In the genomic region with DNA sequence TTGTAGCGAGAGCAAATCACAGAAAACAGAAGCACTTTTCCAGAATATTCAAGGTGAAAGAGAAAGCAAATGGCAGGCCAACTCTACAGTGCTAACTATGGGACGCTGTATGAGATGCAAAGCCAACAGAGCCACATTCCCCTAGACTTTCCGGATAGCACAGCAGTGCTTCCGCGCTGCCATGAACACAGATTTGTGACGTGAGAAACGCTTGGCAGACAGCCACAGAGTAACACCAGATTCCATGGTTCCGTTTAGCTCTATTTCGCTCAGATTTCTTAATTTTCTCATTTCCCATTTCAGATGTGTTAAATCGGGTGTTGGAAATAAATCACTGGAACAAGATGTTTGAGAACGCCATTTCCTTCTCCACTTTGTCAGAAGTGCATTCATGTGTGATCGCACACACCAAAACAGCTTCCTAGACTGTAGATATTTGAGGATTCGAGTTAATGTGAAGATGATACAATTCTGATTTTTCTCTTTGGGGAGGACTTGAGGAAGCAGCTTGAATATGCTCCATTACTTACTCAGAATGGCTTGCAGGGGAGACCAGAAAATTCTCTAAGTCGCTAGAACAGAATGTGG, we compare ENCODE assay signal across 9 mouse cellular contexts.
A peak's percentile ranks its signal among the peaks of the same experiment; 100 is the strongest.
DNase-seq lines count a peak whose midpoint lies in the region; ATAC-seq lines count a peak whose summit lies in the region.
"Had no signal": no experiment of that assay in that cellular context is flagged by ENCODE, and none has a peak within 500 bp of the region (broad histone marks: within the 10 kb centered on the region; RNA-seq: fewer than 3 reads in every experiment).

No protein-coding gene starts in this region.

- DNase-seq in left cerebral cortex, adult 18-20 months (ENCODE audit: low spot score in 2 of 2), result peak; percentile 60 to 69
- no peak for DNase-seq in left cerebral cortex, adult 11 months (ENCODE audit: low spot score)
- DNase-seq in layer of hippocampus, adult 8-10 months (ENCODE audit: low spot score in 2 of 2), result peak; percentile 14 to 30
- DNase-seq in right cerebral cortex, postnatal 10 days (ENCODE audit: low spot score in 2 of 2), result peak; percentile 79 to 86
- DNase-seq in adrenal gland, postnatal 36 days, result no peak
- DNase-seq in ovary, adult 18-20 months (ENCODE audit: low spot score), result no peak
- DNase-seq: heart, postnatal 36 days; thymus, postnatal 14 days had no signal

- ATAC-seq in frontal cortex, adult (ENCODE audit: low TSS enrichment), result peak; percentile 93

Comparison
In these comparisons a context has a peak if more than half of its experiments do, and no peak if none do; other contexts are left out.
1. DNase-seq: peak in left cerebral cortex, adult 18-20 months (2 of 2), layer of hippocampus, adult 8-10 months (2 of 2) and right cerebral cortex, postnatal 10 days (2 of 2); none in left cerebral cortex, adult 11 months (single experiment), adrenal gland, postnatal 36 days (0 of 2) and ovary, adult 18-20 months (single experiment).